Mouse (Mus musculus): ENCODE results near the gene Zfp710. TPM values are rescaled to one million over a fixed set of nuclear protein-coding genes. Genes with fewer than 3 reads are reported as not detected.
"Not testable (repeated sequence)": the region's sequence is repeated elsewhere in the genome, so short reads cannot be mapped to it uniquely, and the experiment has no call there.

Gene Zfp710
- 18.5 and 21.4 TPM in 2 replicates for total RNA-seq (2021)
- long read RNA-seq, partial matches to known transcripts = 0 of 4 reads
- long read RNA-seq, other reads (novel, unspliced or antisense) = 2 of 4 reads

- DNase-seq = peak; percentile 89
These were observed at the start of gene Zfp710 for GRCm38 (mm10) chr7:80024521-80025390. Gene Zfp710, plus strand, starts transcription at chr7:80024814.

DNA sequence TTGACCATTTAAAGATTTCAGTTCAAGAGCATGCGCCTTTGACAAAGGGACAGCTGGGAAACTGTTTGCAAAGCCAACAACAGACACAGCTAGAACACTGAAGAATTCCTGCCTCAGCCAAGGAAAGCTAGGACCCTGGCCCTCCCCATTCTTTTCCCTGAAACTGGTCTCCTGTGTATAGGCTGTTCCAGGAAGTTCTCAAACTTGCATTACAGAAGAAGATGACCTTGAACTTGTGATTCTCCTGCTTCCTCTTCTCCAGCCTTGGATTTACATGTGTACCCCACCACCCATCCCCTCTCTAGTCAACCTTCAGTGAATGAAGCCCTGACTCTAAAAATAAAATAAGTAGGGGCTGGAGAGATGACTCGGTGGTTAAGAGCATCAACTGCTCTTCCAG is 49.3 kb upstream of the Zfp710 start:
- no peak for DNase-seq

GRCm38 (mm10) chr7:79986717-79987116 is 37.9 kb upstream of the Zfp710 start:
- DNase-seq = no peak

DNA sequence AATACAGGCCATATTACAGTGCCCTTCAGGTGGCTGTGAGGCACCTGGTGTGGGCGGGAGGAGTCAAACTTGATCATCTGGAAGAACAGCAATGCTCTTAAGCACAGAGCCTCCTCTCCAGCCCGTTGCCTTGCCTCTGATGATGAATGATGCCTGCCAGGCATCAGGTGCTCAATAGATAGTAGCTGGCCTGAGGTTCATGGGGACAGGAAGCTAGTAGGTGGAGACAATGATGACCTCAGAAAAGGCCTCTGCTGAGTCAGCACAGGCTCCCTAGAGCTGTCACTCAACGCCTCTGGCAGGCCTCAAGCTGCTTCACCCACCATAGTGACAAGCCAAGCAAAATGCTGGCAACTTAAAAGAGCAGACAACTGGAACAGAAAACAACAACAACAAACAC is 36.9 kb upstream of the Zfp710 start:
- DNase-seq = peak; percentile 25

DNA sequence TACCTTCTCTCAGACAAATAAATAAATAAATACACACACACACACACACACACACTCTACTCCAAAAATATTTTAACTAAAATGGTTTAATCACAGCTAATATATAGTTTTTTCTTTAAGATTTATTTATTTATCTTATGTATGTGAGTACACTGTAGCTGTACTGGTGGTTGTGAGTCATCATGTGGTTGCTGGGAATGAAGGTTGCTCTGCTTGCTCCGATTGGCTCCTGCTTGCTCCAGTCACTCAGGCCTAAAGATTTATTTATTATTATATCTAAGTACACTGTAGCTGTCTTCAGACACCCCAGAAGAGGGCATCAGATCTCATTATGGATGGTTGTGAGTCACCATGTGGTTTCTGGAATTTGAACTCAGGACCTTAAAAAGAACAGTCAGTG is 36.1 kb upstream of the Zfp710 start:
- DNase-seq = not testable (repeated sequence)

DNA sequence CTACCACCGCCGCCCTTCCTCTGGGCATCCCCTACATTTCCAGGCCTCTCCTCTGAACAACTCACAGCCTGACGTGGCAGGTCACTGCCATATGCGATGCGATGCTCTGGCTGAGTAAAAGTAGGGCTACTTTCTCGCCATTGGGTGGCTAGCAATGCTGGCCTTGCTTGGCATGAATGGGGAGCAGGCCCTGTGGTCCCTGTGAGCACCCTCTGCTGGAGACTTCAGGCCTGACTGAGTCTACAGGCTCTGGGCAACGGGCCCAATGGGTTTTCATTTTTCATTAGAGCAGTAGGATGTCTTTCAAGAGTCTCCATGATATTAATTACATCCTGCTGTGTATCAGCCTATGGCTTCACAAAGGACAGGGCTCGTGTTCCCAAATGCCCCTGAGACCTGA is 30.1 kb upstream of the Zfp710 start:
- peak; percentile 61 for DNase-seq

- DNase-seq = no peak
These were observed 26.9 kb upstream of the Zfp710 start for GRCm38 (mm10) chr7:79997761-79998160.

GRCm38 (mm10) chr7:80002353-80003055 is 22.1 kb upstream of the Zfp710 start:
- no peak for DNase-seq

GRCm38 (mm10) chr7:80004776-80005554 is 19.6 kb upstream of the Zfp710 start:
- DNase-seq = peak; percentile 10

DNA sequence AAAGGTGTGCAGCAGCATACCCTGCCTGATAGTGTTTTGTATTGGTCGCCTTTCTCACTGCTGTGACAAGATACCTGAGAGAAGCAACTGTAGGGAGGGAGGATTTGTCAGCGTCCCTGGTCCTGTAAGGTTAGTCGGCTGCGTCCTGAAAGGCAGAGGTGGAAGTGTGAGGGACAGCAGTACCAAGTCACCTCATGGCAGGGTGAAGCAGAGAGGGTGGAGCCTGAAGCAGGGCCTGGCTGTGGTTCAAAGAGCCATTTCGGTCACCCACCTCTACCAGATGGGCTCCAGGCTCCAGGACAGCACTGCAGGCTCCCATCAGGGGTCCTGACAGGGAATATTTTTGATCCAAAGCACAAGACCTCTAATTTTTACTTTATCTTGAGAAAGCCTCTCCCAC is 13.9 kb upstream of the Zfp710 start:
- DNase-seq = no peak

DNA sequence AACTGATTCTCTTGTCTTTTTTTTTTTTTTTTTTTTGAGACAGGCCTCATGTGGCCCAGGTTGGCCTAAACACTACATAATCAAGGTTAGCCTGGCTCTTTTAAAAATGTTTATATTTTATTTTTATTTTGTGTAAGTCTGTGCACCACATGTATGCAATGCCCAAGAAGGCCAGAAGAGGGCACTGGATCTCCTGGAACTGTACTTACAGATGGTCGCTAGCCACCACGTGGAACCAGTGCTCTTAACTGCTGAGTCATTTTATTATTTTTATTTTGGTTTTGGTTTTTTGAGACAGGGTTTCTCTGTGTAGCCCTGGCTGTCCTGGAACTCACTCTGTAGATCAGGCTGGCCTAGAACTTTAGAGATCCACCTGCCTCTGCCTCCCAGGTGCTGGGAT is 13.1 kb upstream of the Zfp710 start:
- peak; percentile 41 for DNase-seq

DNA sequence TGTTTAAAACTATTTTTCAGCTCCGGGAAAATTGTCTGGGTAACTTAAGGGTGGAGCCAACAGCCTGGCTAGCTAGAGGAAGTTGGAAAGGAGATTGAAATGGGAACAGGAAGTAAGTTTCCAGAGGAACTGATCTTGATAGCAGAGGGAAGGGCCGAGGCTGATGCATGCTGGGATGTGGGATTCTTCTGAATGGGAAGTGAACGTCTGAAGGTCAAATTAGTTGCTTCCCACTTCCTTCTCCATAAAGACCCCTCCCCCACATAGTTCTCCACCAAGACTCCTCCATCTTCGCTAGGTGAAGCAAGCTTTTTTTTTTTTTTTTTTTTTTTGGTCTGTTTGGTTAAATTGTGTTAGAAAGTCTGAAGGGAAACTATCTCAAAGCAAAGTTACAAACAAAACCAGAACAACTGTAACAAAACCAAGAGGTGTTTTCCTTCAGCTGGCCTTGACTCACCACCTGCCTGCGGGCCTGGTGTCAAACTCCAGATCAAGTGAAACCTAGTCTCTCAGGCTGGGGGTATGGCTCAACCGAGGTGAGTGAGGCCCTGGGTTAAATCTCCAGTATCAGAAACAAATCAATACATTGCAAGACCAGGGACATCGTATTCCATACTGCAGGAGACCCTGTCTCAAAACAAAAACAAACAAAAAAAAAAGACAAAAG is 10.6 kb upstream of the Zfp710 start:
- no peak for DNase-seq

- no peak for DNase-seq
These were observed 9.5 kb upstream of the Zfp710 start for GRCm38 (mm10) chr7:80014826-80015755.

DNA sequence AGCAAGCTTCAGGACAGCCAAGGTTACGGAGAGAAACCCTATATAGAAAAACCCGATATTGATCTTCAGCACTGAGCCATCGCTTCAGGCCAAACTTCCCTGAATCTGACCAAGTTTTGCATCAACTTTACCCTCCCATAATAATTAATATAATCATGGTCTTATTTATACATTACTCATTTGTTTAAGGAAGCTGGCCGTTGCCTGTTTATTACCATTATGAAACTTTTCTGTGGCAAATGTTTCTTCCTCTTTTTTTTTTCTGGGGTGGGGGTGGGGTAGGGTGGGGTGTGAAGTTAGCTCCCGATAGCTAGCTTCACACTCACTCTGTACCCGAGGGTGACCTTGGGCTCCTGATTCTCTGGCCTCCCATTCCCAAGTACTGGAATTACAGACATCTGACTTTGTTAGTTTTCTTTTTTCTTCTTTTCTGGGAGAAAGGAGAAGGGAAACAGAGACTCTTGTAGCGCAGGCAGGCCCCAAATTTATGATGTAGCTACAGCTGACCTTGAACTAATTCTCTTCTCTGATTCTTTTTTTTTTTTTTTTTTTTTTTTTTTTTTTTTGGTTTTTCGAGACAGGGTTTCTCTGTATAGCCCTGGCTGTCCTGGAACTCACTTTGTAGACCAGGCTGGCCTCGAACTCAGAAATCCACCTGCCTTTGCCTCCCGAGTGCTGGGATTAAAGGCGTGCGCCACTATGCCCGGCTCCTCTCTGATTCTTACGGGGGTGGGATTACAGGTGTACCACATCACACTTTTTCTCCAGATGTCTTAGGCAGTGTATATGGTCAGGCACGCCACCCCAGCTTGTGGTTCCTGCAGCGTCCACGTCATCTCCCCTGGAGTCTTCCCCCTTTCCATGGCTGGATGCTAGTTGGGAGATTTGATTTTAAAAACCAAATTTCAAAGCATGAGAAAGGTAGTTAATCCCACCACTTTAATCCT is 5.8 kb upstream of the Zfp710 start:
- no peak for DNase-seq

DNA sequence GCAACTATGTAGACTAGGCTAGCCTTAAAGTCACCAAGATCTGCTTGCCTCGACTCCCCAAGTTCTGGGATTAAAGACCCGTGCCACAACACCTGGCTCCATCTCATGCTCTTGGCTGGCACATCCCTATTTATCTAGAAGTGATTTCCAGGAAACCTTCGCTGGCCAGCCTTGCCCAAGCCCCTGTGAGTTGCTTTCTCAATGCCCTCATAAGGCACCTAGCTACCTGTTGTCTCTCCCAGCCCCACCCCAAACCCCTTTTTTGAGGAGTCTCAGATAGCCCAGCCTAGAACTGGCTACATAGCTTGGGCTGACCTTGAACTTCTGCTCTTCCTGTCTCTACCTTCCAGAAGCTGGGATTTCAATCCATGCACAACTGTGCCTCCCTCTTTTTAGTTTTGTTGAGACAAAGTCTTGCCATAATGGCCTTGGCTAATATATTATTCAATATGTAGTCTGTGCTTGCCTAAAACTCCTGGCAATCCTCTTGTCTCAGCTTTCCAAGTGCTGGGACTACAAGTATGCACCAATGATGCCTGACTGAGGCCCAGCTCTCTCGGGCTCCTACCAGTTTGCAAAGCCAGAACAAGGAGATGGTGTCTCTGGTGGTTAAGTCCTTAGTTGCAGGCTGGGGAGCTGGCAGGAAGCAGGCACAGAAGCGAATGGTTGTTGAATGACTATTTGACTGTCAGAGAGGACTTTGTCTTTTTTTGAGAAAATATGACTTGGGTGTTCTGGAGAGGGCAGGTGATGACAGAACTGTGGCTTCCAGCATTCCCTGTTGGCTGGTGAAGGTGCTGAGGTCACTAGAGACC is 786 bp upstream of the Zfp710 start:
- DNase-seq = no peak

DNA sequence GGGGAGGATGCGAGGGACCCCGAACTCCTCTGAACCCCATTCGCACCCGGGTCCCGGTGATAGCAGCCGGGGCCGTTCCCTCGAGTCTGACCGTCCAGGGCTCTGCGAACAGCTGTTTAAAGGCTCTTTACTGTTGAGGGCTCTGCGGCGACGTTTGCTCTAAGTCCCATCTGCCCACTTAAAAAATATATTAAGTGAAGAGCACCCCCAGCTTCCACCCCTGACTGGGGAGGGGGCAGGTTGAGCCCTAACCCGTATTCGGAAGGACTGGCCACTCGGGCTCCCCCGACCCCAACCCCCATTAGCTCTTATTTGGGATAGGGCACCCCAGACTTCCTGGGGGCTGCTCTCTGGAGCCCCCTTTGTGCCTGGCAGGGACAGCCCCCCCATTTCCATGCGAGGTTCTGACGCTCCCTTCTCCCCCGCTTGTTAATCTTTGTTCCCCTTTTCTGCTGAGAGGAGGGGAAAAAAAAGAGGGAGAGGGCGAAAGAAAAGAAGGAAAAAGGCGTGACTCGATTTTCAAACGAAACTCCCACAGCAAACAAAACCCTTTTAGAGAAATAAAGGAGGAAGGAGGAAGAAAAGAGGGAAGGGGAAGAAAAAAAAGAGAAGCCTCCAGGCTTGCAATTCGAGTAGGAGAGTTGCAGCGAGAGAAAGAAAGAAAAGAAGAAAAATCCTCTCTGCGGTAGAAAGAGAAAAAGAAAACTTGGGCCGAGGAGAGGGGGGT is 940 bp downstream of the Zfp710 start:
- no peak for DNase-seq

DNA sequence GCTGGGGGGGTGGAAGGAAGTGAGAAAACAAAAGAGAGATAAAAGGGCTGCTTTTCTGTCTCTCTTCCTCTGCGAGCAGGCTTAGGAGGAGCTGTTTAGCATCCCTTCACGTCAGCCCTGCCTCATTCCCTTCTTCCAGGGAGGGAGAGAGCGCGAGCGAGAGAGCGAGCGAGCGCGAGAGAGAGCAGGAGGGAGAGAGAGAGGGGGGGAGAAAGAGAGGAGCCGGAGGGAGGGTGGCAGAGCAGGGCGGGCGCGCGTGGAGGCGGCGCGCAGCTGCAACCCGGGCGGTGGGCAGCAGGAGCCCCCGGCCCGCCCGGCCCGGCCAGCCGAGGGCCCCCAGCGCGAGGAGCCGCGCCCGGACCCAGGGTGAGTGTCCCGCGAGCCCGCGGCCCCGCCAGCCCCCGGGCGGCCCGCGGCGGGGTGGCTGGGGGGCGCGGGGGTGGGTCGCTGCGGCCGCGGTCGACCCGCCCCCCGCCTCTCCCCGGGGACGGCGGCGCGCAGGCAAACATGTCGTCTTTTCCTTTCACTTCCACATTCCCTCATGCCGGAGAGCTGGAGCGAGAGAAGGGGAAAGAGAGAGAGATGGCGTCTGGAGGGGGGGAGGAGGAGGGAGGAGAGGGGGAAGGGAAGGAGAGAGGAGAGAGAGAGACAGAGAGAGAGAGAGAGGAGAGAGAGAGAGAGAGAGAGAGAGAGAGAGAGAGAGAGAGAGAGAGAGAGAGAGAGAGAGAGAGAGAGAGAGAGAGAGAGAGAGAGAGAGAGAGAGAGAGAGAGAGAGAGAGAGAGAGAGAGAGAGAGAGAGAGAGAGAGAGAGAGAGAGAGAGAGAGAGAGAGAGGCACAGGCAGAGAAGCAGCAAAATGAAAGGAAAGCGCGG is 1.7 kb downstream of the Zfp710 start:
- peak; percentile 45 for DNase-seq

Measured in adrenal gland, postnatal 25 days (tissue).